Mouse (Mus musculus): ENCODE measurements around the gene Cadm4. TPM values are rescaled to one million over a fixed set of nuclear protein-coding genes. Genes with fewer than 3 reads are reported as not detected.
A peak's percentile ranks its signal among the peaks of the same experiment; 100 is the strongest.

Gene Cadm4
- polyA plus RNA-seq, 1 experiment from 2014 or later: 0.23 TPM

- Histone ChIP-seq H3K27me3 (ENCODE audit: control insufficient read depth, insufficient read depth, low read length) (no peaks in the 10 kb centered on the region), H3K4me2 (no peak overlapping the region), H3K9ac (ENCODE audit: low read depth, low read length) (no peak overlapping the region), H3K36me3 (ENCODE audit: control insufficient read depth, insufficient read depth, low read length) (no peaks in the 10 kb centered on the region), H3K27ac (ENCODE audit: low read depth, low read length) (no peak overlapping the region), H3K4me1 (ENCODE audit: control insufficient read depth, insufficient read depth, low read length) (peaks cover 10% of the 10 kb centered on the region; the same call in 1 of the 2 replicates), H3K4me3 (ENCODE audit: low read depth, low read length) (no peak overlapping the region), H3K9me3 (replicated peaks; ENCODE audit: control insufficient read depth, low read length) (no peaks in the 10 kb centered on the region)
- WGBS (ENCODE audit: insufficient replicate concordance): 65% methylated on average over 3 of the region's 3 CpGs
- no peak for ATAC-seq (replicated peaks; ENCODE audit: insufficient number of reproducible peaks, low FRiP score, low TSS enrichment)
Measured at GRCm38 (mm10) chr7:24459843-24460242, 22.0 kb upstream of the Cadm4 start.

- Histone ChIP-seq H3K9ac (ENCODE audit: low read depth, low read length) (no peak overlapping the region), H3K27me3 (ENCODE audit: control insufficient read depth, insufficient read depth, low read length) (no peaks in the 10 kb centered on the region), H3K4me1 (ENCODE audit: control insufficient read depth, insufficient read depth, low read length) (peaks cover 10% of the 10 kb centered on the region; the same call in 1 of the 2 replicates), H3K36me3 (ENCODE audit: control insufficient read depth, insufficient read depth, low read length) (no peaks in the 10 kb centered on the region), H3K27ac (ENCODE audit: low read depth, low read length) (no peak overlapping the region), H3K4me2 (no peak overlapping the region), H3K4me3 (ENCODE audit: low read depth, low read length) (no peak overlapping the region), H3K9me3 (replicated peaks; ENCODE audit: control insufficient read depth, low read length) (no peaks in the 10 kb centered on the region)
- WGBS (ENCODE audit: insufficient replicate concordance): 45% methylated on average over 14 of the region's 14 CpGs
- no peak for ATAC-seq (replicated peaks; ENCODE audit: insufficient number of reproducible peaks, low FRiP score, low TSS enrichment)
Measured at GRCm38 (mm10) chr7:24461376-24462051, 20.3 kb upstream of the Cadm4 start.

- Histone ChIP-seq H3K4me3 (ENCODE audit: low read depth, low read length) (peak within 1 kb of the TSS; percentile 30), H3K27me3 (ENCODE audit: control insufficient read depth, insufficient read depth, low read length) (no peaks in the 10 kb centered on the region), H3K9ac (ENCODE audit: low read depth, low read length) (peak within 1 kb of the TSS; percentile 43; the same call in 1 of the 2 replicates), H3K9me3 (replicated peaks; ENCODE audit: control insufficient read depth, low read length) (no peaks in the 10 kb centered on the region), H3K4me1 (ENCODE audit: control insufficient read depth, insufficient read depth, low read length) (peaks cover 10% of the 10 kb centered on the region; the same call in 1 of the 2 replicates), H3K27ac (ENCODE audit: low read depth, low read length) (no peak within 1 kb of the TSS), H3K4me2 (peak within 1 kb of the TSS; percentile 56), H3K36me3 (ENCODE audit: control insufficient read depth, insufficient read depth, low read length) (no peaks in the 10 kb centered on the region)
- ATAC-seq (replicated peaks; ENCODE audit: insufficient number of reproducible peaks, low FRiP score, low TSS enrichment): peak; percentile 59; the same call in 1 of the 2 replicates
- WGBS (ENCODE audit: insufficient replicate concordance): 3% methylated on average over 27 of the region's 27 CpGs
Measured at GRCm38 (mm10) chr7:24462388-24463319, 19.2 kb upstream of the Cadm4 start, which contains the start of gene Plaur. Plaur (plus strand) TSS chr7:24462484.

GRCm38 (mm10) chr7:24466835-24467234, 15.0 kb upstream of the Cadm4 start:
- H3K4me2 ChIP-seq: no peak overlapping the region
- no peak overlapping the region for H3K4me3 ChIP-seq (ENCODE audit: low read depth, low read length)
- no peaks in the 10 kb centered on the region for H3K27me3 ChIP-seq (ENCODE audit: control insufficient read depth, insufficient read depth, low read length)
- no peaks in the 10 kb centered on the region for H3K9me3 ChIP-seq (replicated peaks; ENCODE audit: control insufficient read depth, low read length)
- ATAC-seq (replicated peaks; ENCODE audit: insufficient number of reproducible peaks, low FRiP score, low TSS enrichment): no peak
- H3K27ac ChIP-seq (ENCODE audit: low read depth, low read length): no peak overlapping the region
- no peaks in the 10 kb centered on the region for H3K36me3 ChIP-seq (ENCODE audit: control insufficient read depth, insufficient read depth, low read length)
- peaks cover 5% of the 10 kb centered on the region; the same call in 1 of the 2 replicates for H3K4me1 ChIP-seq (ENCODE audit: control insufficient read depth, insufficient read depth, low read length)
- WGBS (ENCODE audit: insufficient replicate concordance): 86% methylated on average over 6 of the region's 6 CpGs
- H3K9ac ChIP-seq (ENCODE audit: low read depth, low read length): no peak overlapping the region

GRCm38 (mm10) chr7:24467886-24468285, 13.9 kb upstream of the Cadm4 start:
- H3K9me3 ChIP-seq (replicated peaks; ENCODE audit: control insufficient read depth, low read length): no peaks in the 10 kb centered on the region
- WGBS (ENCODE audit: insufficient replicate concordance): 74% methylated on average over 5 of the region's 5 CpGs
- H3K4me1 ChIP-seq (ENCODE audit: control insufficient read depth, insufficient read depth, low read length): peaks cover 1% of the 10 kb centered on the region; the same call in 1 of the 2 replicates
- no peaks in the 10 kb centered on the region for H3K36me3 ChIP-seq (ENCODE audit: control insufficient read depth, insufficient read depth, low read length)
- no peak overlapping the region for H3K9ac ChIP-seq (ENCODE audit: low read depth, low read length)
- no peak for ATAC-seq (replicated peaks; ENCODE audit: insufficient number of reproducible peaks, low FRiP score, low TSS enrichment)
- no peak overlapping the region for H3K4me3 ChIP-seq (ENCODE audit: low read depth, low read length)
- no peak overlapping the region for H3K4me2 ChIP-seq
- H3K27ac ChIP-seq (ENCODE audit: low read depth, low read length): no peak overlapping the region
- no peaks in the 10 kb centered on the region for H3K27me3 ChIP-seq (ENCODE audit: control insufficient read depth, insufficient read depth, low read length)

GRCm38 (mm10) chr7:24469126-24469525, 12.7 kb upstream of the Cadm4 start:
- no peak overlapping the region for H3K27ac ChIP-seq (ENCODE audit: low read depth, low read length)
- no peak overlapping the region for H3K9ac ChIP-seq (ENCODE audit: low read depth, low read length)
- no peaks in the 10 kb centered on the region for H3K4me1 ChIP-seq (ENCODE audit: control insufficient read depth, insufficient read depth, low read length)
- 79% methylated on average over 3 of the region's 3 CpGs for WGBS (ENCODE audit: insufficient replicate concordance)
- H3K27me3 ChIP-seq (ENCODE audit: control insufficient read depth, insufficient read depth, low read length): no peaks in the 10 kb centered on the region
- no peak overlapping the region for H3K4me2 ChIP-seq
- H3K4me3 ChIP-seq (ENCODE audit: low read depth, low read length): no peak overlapping the region
- ATAC-seq (replicated peaks; ENCODE audit: insufficient number of reproducible peaks, low FRiP score, low TSS enrichment): no peak
- H3K9me3 ChIP-seq (replicated peaks; ENCODE audit: control insufficient read depth, low read length): no peaks in the 10 kb centered on the region
- H3K36me3 ChIP-seq (ENCODE audit: control insufficient read depth, insufficient read depth, low read length): no peaks in the 10 kb centered on the region

GRCm38 (mm10) chr7:24470356-24470755, 11.5 kb upstream of the Cadm4 start:
- Histone ChIP-seq H3K4me2 (no peak overlapping the region), H3K36me3 (ENCODE audit: control insufficient read depth, insufficient read depth, low read length) (no peaks in the 10 kb centered on the region), H3K27ac (ENCODE audit: low read depth, low read length) (no peak overlapping the region), H3K4me1 (ENCODE audit: control insufficient read depth, insufficient read depth, low read length) (no peaks in the 10 kb centered on the region), H3K9me3 (replicated peaks; ENCODE audit: control insufficient read depth, low read length) (no peaks in the 10 kb centered on the region), H3K9ac (ENCODE audit: low read depth, low read length) (no peak overlapping the region), H3K4me3 (ENCODE audit: low read depth, low read length) (no peak overlapping the region), H3K27me3 (ENCODE audit: control insufficient read depth, insufficient read depth, low read length) (no peaks in the 10 kb centered on the region)
- WGBS (ENCODE audit: insufficient replicate concordance): 90% methylated on average over 7 of the region's 7 CpGs
- no peak for ATAC-seq (replicated peaks; ENCODE audit: insufficient number of reproducible peaks, low FRiP score, low TSS enrichment)

- no peaks in the 10 kb centered on the region for H3K36me3 ChIP-seq (ENCODE audit: control insufficient read depth, insufficient read depth, low read length)
- 77% methylated on average over 6 of the region's 6 CpGs for WGBS (ENCODE audit: insufficient replicate concordance)
- H3K9ac ChIP-seq (ENCODE audit: low read depth, low read length): no peak overlapping the region
Measured at GRCm38 (mm10) chr7:24472442-24472841, 9.4 kb upstream of the Cadm4 start.

More at GRCm38 (mm10) chr7:24472442-24472841, 9.4 kb upstream of the Cadm4 start:
- Histone ChIP-seq H3K4me2 (no peak overlapping the region), H3K4me1 (ENCODE audit: control insufficient read depth, insufficient read depth, low read length) (no peaks in the 10 kb centered on the region), H3K4me3 (ENCODE audit: low read depth, low read length) (no peak overlapping the region), H3K9me3 (replicated peaks; ENCODE audit: control insufficient read depth, low read length) (no peaks in the 10 kb centered on the region), H3K27ac (ENCODE audit: low read depth, low read length) (no peak overlapping the region), H3K27me3 (ENCODE audit: control insufficient read depth, insufficient read depth, low read length) (no peaks in the 10 kb centered on the region)
- no peak for ATAC-seq (replicated peaks; ENCODE audit: insufficient number of reproducible peaks, low FRiP score, low TSS enrichment)

All from heart, embryonic 11.5 days (tissue).